Mouse (Mus musculus) lung, postnatal 0 days (tissue): ENCODE measurements around the gene Ablim1.

Experiments used
- CTCF ChIP-seq: IDR thresholded peaks from 2 replicates; pipeline ENCODE4 v1.5.1; 2016; ENCODE audit warnings: antibody characterized with exemption, mild to moderate bottlenecking
- EP300 ChIP-seq: IDR thresholded peaks from 2 replicates; pipeline ENCODE4 v1.6.1; 2016; ENCODE audit warnings: antibody characterized with exemption, mild to moderate bottlenecking, control low read depth

GRCm38 (mm10) chr19:57017785-57018179 is 296.9 kb downstream of the Ablim1 start:
- TF ChIP-seq CTCF (no peak), EP300 (no peak)
